In the genomic region with DNA sequence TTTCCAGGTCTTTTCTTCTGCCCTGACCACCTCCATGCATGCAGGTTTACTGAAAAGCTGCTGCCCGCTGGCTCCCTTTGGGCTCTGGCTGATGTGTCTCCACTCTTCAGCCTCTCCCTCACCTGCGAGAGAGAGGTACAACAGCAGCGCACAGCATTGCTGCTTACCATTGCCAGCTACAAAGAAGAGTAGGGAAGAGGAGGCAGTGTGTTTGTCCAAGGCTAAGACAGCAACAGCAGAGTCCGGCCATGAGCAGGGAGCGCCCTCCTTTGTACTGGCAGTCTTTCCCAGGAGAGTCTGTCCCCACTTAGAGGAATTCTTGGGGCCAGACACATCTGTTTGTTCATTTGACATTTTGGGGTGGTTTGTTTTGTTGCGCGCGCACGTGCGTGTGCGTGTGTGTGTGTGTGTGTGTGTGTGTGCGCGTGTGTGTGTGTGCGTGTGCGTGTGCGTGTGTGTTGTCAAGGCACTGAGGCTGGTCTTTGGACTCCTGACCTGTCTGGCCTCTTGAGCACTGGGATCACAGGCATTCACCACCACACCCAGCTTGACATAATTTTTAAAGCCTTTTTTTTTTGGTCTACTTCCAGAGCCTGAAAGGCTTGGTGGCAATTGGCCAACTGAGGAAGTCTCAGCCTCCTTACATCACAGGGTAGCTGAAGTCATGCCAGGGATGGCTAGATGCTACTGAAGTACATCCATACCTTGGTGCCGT, we compare ENCODE assay signal across 30 mouse cellular contexts. TPM values are rescaled to one million over a fixed set of nuclear protein-coding genes. Genes with fewer than 3 reads are reported as not detected.
A peak's percentile ranks its signal among the peaks of the same experiment; 100 is the strongest.
DNase-seq lines count a peak whose midpoint lies in the region; ATAC-seq and TF ChIP-seq lines count a peak whose summit lies in the region.
"Had no signal": no experiment of that assay in that cellular context is flagged by ENCODE, and none has a peak within 500 bp of the region (broad histone marks: within the 10 kb centered on the region; RNA-seq: fewer than 3 reads in every experiment).

No protein-coding gene starts in this region.

- H3K4me3 ChIP-seq in intestine, embryonic 15.5 days (replicated peaks): no peak overlapping the region
- H3K4me3 ChIP-seq in small intestine, adult 2 months (ENCODE audit: low read depth, low read length): no peak overlapping the region
- H3K4me3 ChIP-seq: embryonic facial prominence, embryonic 12.5 days; forebrain, embryonic 15.5 days; heart, embryonic 15.5 days; hindbrain, embryonic 12.5 days; limb, embryonic 10.5 days; limb, embryonic 15.5 days; liver, embryonic 15.5 days; lung, embryonic 15.5 days; midbrain, embryonic 12.5 days; neural tube, embryonic 13.5 days had no signal

- H3K9me3 ChIP-seq in intestine, embryonic 15.5 days: no peaks in the 10 kb centered on the region
- H3K9me3 ChIP-seq: embryonic facial prominence, embryonic 12.5 days; forebrain, embryonic 15.5 days; heart, embryonic 15.5 days; hindbrain, embryonic 12.5 days; limb, embryonic 10.5 days; limb, embryonic 15.5 days; liver, embryonic 15.5 days; lung, embryonic 15.5 days; midbrain, embryonic 12.5 days; neural tube, embryonic 13.5 days had no signal

- peak; percentile 13 for DNase-seq in kidney, postnatal 14 days
- DNase-seq in kidney, adult 8-10 months: no peak
- DNase-seq in NIH3T3 (ENCODE audit: low read depth): peak; percentile 31
- no peak for DNase-seq in testis, postnatal 14 days (ENCODE audit: low spot score)
- DNase-seq in cerebellum, adult 11 months: no peak
- DNase-seq: adrenal gland, postnatal 10 days; B cell, adult 2 months; cerebellum, adult 9-10 months; cerebellum, postnatal 36 days; embryo, embryonic 11 days; heart, postnatal 36 days; kidney, adult 11 months; layer of hippocampus, postnatal 36 days; lung, postnatal 36 days; right cerebral cortex, postnatal 4 days; thymus, postnatal 25 days had no signal

- H3K27ac ChIP-seq in intestine, embryonic 15.5 days: peak overlapping the region; percentile 25; the same call in 1 of the 2 replicates
- peak overlapping the region; percentile 21; the same call in 1 of the 2 replicates for H3K27ac ChIP-seq in small intestine, adult 2 months (ENCODE audit: insufficient read depth, low read depth, low read length)
- H3K27ac ChIP-seq: embryonic facial prominence, embryonic 12.5 days; forebrain, embryonic 15.5 days; heart, embryonic 15.5 days; hindbrain, embryonic 12.5 days; hindbrain, postnatal 0 days; kidney, postnatal 0 days; limb, embryonic 10.5 days; limb, embryonic 15.5 days; liver, embryonic 15.5 days; lung, embryonic 15.5 days; midbrain, embryonic 12.5 days; neural tube, embryonic 13.5 days had no signal

- no peak for TF ChIP-seq POLR2A in small intestine, adult 2 months (IDR thresholded peaks at IDR 0.05; ENCODE audit: low read depth, low read length)

- no peaks in the 10 kb centered on the region for H3K27me3 ChIP-seq in intestine, embryonic 15.5 days (replicated peaks)
- H3K27me3 ChIP-seq in small intestine, adult 2 months (ENCODE audit: control insufficient read depth, insufficient read depth, low read length): no peaks in the 10 kb centered on the region
- H3K27me3 ChIP-seq: embryonic facial prominence, embryonic 12.5 days; forebrain, embryonic 15.5 days; heart, embryonic 15.5 days; hindbrain, embryonic 12.5 days; limb, embryonic 15.5 days; lung, embryonic 15.5 days; midbrain, embryonic 12.5 days; neural tube, embryonic 13.5 days had no signal

- 87% methylated on average over 17 of the region's 17 CpGs for WGBS in intestine, embryonic 15.5 days
- 55% methylated on average over 17 of the region's 17 CpGs for WGBS in small intestine, adult 2 months

- TF ChIP-seq CTCF in small intestine, adult 2 months (IDR thresholded peaks at IDR 0.05; ENCODE audit: extremely low read depth, insufficient read length, insufficient replicate concordance, low read depth, low read length): no peak

- peak; percentile 65 for ATAC-seq in intestine, embryonic 15.5 days
- ATAC-seq: forebrain, embryonic 15.5 days; hindbrain, postnatal 0 days had no signal

- no peak overlapping the region for H3K9ac ChIP-seq in intestine, embryonic 15.5 days
- H3K9ac ChIP-seq: embryonic facial prominence, embryonic 12.5 days; forebrain, embryonic 15.5 days; heart, embryonic 15.5 days; hindbrain, embryonic 12.5 days; limb, embryonic 15.5 days; liver, embryonic 15.5 days; lung, embryonic 15.5 days; midbrain, embryonic 12.5 days; neural tube, embryonic 13.5 days had no signal

- H3K4me1 ChIP-seq in intestine, embryonic 15.5 days (replicated peaks): peaks cover 6% of the 10 kb centered on the region
- peaks cover 10% of the 10 kb centered on the region for H3K4me1 ChIP-seq in small intestine, adult 2 months (ENCODE audit: control insufficient read depth, insufficient read depth, insufficient read length, low read length)
- H3K4me1 ChIP-seq: forebrain, embryonic 15.5 days; limb, embryonic 15.5 days; midbrain, embryonic 12.5 days had no signal

- peaks cover 15% of the 10 kb centered on the region for H3K36me3 ChIP-seq in intestine, embryonic 15.5 days
- H3K36me3 ChIP-seq in small intestine, adult 2 months (ENCODE audit: control insufficient read depth, insufficient read depth, low read length): peaks cover 30% of the 10 kb centered on the region

- no peak overlapping the region for H3K4me2 ChIP-seq in intestine, embryonic 15.5 days (replicated peaks)
- H3K4me2 ChIP-seq: embryonic facial prominence, embryonic 12.5 days; forebrain, embryonic 15.5 days; heart, embryonic 15.5 days; hindbrain, embryonic 12.5 days; limb, embryonic 15.5 days; liver, embryonic 15.5 days; lung, embryonic 15.5 days; midbrain, embryonic 12.5 days; neural tube, embryonic 13.5 days had no signal

RNA-seq across cellular contexts. Expression of a gene that starts 7.7 kb away (rescaled TPM):
- 11.2 and 12.0 TPM in 2 replicates for polyA plus RNA-seq in intestine, embryonic 15.5 days (2015; fragmentation: Nextera tagmentation; extraction: Ambion mirVana)
- polyA plus RNA-seq in small intestine, adult 2 months (2012; rRNA removed): 34.1 and 107 TPM in 2 replicates

RNA-seq across cellular contexts. Expression of a gene that starts 23.4 kb away (rescaled TPM):
- 25.9 and 27.5 TPM in 2 replicates for polyA plus RNA-seq in intestine, embryonic 15.5 days (2015; fragmentation: Nextera tagmentation; extraction: Ambion mirVana)
- polyA plus RNA-seq in small intestine, adult 2 months (2012; rRNA removed): 4.6 and 10.1 TPM in 2 replicates
- polyA plus RNA-seq: forebrain, embryonic 15.5 days; hindbrain, postnatal 0 days; midbrain, embryonic 12.5 days had no signal

Comparison
In these comparisons a context has a peak if more than half of its experiments do, and no peak if none do; other contexts are left out.
1. DNase-seq: peak in kidney, postnatal 14 days (single experiment) and NIH3T3 (single experiment); none in kidney, adult 8-10 months (0 of 2), testis, postnatal 14 days (single experiment) and cerebellum, adult 11 months (single experiment).